Mouse (Mus musculus): Measurements from ENCODE around the gene Kank3.

DNA sequence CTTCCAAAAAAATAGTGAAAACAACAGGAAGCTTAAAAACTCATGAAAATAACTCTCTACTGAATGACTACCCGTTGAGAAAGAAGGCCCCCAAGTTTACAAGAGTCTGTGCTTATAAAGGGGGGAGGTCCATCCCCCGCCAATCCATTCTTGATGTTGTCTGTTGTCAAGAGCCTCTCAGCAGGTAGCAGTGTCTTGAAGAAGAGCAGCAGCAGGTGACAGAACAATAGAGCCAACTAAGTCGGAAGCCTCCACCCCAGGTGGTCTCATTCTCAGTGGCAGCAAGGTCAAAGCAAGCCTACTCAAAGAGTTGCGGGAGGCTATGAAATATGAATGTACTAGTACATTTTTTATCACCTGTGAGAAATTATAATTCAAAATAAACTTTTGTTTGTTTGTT, 47.5 kb downstream of the Kank3 start:
- TF ChIP-seq CTCF (IDR thresholded peaks at IDR 0.05; ENCODE audit: low read depth) (no peak), EP300 (IDR thresholded peaks at IDR 0.05; ENCODE audit: low read depth) (no peak)

All from heart, postnatal 0 days (tissue).